Mouse (Mus musculus) hindbrain, embryonic 15.5 days (tissue): Measurements from ENCODE around the gene Naip1. TPM values are rescaled to one million over a fixed set of nuclear protein-coding genes. Genes with fewer than 3 reads are reported as not detected.

ENCODE experiments used
- polyA plus RNA-seq: library from polyadenylated mRNA; unstranded; fragments of >200 nt; fragmentation: Nextera tagmentation; extraction: Ambion mirVana; gene quantifications from 2 replicates; pipeline ENCODE4 v1.2.1, GENCODE M21; 2015

Gene Naip1
- polyA plus RNA-seq, 1 experiment from 2014 or later = 0.08 TPM

Other genes with a start within 250 kb of the Naip1 start
- 0.14 and 0.16 TPM in 2 replicates for gene Naip5, start 206.5 kb downstream of the Naip1 start, polyA plus RNA-seq
- gene Naip6, start 135.2 kb downstream of the Naip1 start, polyA plus RNA-seq = 0.03 and 0.09 TPM in 2 replicates
- gene Gtf2h2, start 39.7 kb upstream of the Naip1 start, polyA plus RNA-seq = 62.9 and 70.6 TPM in 2 replicates
- gene Ocln, start 99.8 kb upstream of the Naip1 start, polyA plus RNA-seq = 10.9 and 12.4 TPM in 2 replicates
- gene Marveld2, start 164.1 kb upstream of the Naip1 start, polyA plus RNA-seq = 2.7 and 3.2 TPM in 2 replicates
- gene Ak6, start 198.1 kb upstream of the Naip1 start, polyA plus RNA-seq = 297 and 302 TPM in 2 replicates
- 15.7 and 16.8 TPM in 2 replicates for gene Rad17, start 198.2 kb upstream of the Naip1 start, polyA plus RNA-seq
- gene Taf9, start 198.7 kb upstream of the Naip1 start, polyA plus RNA-seq = 25.2 and 32.2 TPM in 2 replicates
- 1.4 and 2.2 TPM in 2 replicates for gene Ccdc125, start 216.8 kb upstream of the Naip1 start, polyA plus RNA-seq